Mouse (Mus musculus) liver, embryonic 12.5 days (tissue): Measurements from ENCODE around the gene Olfr547. TPM values are rescaled to one million over a fixed set of nuclear protein-coding genes. Genes with fewer than 3 reads are reported as not detected.

ENCODE experiments used
- ATAC-seq: fragments of 200-750 bp; cut with Nextera tagmentation; 2 replicates; pipeline ENCODE4 v1.8.0; 2017; ENCODE audit warnings: moderate number of reproducible peaks, mild to moderate bottlenecking, moderate library complexity
- H3K27ac ChIP-seq: fragments of 300-500 bp; sonication (generic); 2 replicates; pipeline ENCODE4 v1.5.1; 2016; ENCODE audit warnings: mild to moderate bottlenecking
- H3K27me3 ChIP-seq: fragments of 300-500 bp; sonication (generic); replicated peaks from 2 replicates; pipeline ENCODE4 v1.6.1; 2016; ENCODE audit warnings: mild to moderate bottlenecking, moderate library complexity
- H3K36me3 ChIP-seq: fragments of 300-500 bp; sonication (generic); 2 replicates; pipeline ENCODE4 v1.6.1; 2016; ENCODE audit warnings: mild to moderate bottlenecking, moderate library complexity
- H3K4me1 ChIP-seq: fragments of 300-500 bp; sonication (generic); 2 replicates; pipeline ENCODE4 v1.6.1; 2016
- H3K4me2 ChIP-seq: fragments of 300-500 bp; sonication (generic); 2 replicates; pipeline ENCODE4 v1.6.1; 2016; ENCODE audit warnings: mild to moderate bottlenecking, moderate library complexity
- H3K4me3 ChIP-seq: fragments of 300-500 bp; sonication (generic); 2 replicates; pipeline ENCODE4 v1.5.1; 2016; ENCODE audit warnings: mild to moderate bottlenecking, moderate library complexity
- H3K9ac ChIP-seq: fragments of 300-500 bp; sonication (generic); 2 replicates; pipeline ENCODE4 v1.6.1; 2016; ENCODE audit warnings: mild to moderate bottlenecking, moderate library complexity
- H3K9me3 ChIP-seq: fragments of 300-500 bp; sonication (generic); replicated peaks from 2 replicates; pipeline ENCODE4 v1.6.1; 2016; ENCODE audit warnings: mild to moderate bottlenecking, moderate library complexity
- WGBS: fragments of 180-500 bp; shearing (Covaris S2); methylation state at CpG from one replicate; pipeline ENCODE4 v1.1.7; 2016; ENCODE audit not compliant: insufficient replicate concordance; 5-methylcytosine and 5-hydroxymethylcytosine counted together
- polyA plus RNA-seq: library from polyadenylated mRNA; unstranded; fragments of >200 nt; fragmentation: Nextera tagmentation; extraction: Ambion mirVana; gene quantifications from 2 replicates; pipeline ENCODE4 v1.2.1, GENCODE M21; 2016

Gene Olfr547
- polyA plus RNA-seq, 1 experiment from 2014 or later: not detected

GRCm38 (mm10) chr7:102571142-102571541 is 36.6 kb downstream of the Olfr547 start, which contains the start of gene Olfr550:
Gene Olfr550, plus strand, starts transcription at chr7:102571442.
- no peak within 1 kb of the TSS for H3K27ac ChIP-seq
- H3K9me3 ChIP-seq: no peaks in the 10 kb centered on the region
- no peaks in the 10 kb centered on the region for H3K27me3 ChIP-seq
- H3K4me1 ChIP-seq: no peaks in the 10 kb centered on the region
- 82% methylated on average over 8 of the region's 8 CpGs for WGBS
- H3K4me2 ChIP-seq: no peak within 1 kb of the TSS
- no peak within 1 kb of the TSS for H3K4me3 ChIP-seq
- H3K36me3 ChIP-seq: no peaks in the 10 kb centered on the region
- no peak within 1 kb of the TSS for H3K9ac ChIP-seq
- ATAC-seq: no peak

GRCm38 (mm10) chr7:102573174-102573830 is 38.8 kb downstream of the Olfr547 start:
- no peaks in the 10 kb centered on the region for H3K4me1 ChIP-seq
- H3K36me3 ChIP-seq: no peaks in the 10 kb centered on the region
- no peaks in the 10 kb centered on the region for H3K9me3 ChIP-seq
- WGBS: 75% methylated on average over 3 of the region's 3 CpGs
- ATAC-seq: no peak
- no peaks in the 10 kb centered on the region for H3K27me3 ChIP-seq
- H3K4me2 ChIP-seq: no peak overlapping the region
- no peak overlapping the region for H3K9ac ChIP-seq
- no peak overlapping the region for H3K27ac ChIP-seq
- no peak overlapping the region for H3K4me3 ChIP-seq

- no peak for ATAC-seq
These were observed 41.4 kb downstream of the Olfr547 start for GRCm38 (mm10) chr7:102575998-102576397.

More at GRCm38 (mm10) chr7:102575998-102576397, 41.4 kb downstream of the Olfr547 start:
- Histone ChIP-seq H3K27me3 (no peaks in the 10 kb centered on the region), H3K9me3 (no peaks in the 10 kb centered on the region), H3K4me3 (no peak overlapping the region), H3K4me1 (no peaks in the 10 kb centered on the region), H3K9ac (no peak overlapping the region), H3K4me2 (no peak overlapping the region), H3K27ac (no peak overlapping the region), H3K36me3 (no peaks in the 10 kb centered on the region)
- WGBS: 21% methylated on average over 6 of the region's 6 CpGs

Other genes starting within 250 kb of the Olfr547 start
- gene Rrm1, start 93.1 kb upstream of the Olfr547 start, polyA plus RNA-seq: 254 and 266 TPM in 2 replicates
- gene Olfr543, start 53.1 kb upstream of the Olfr547 start, polyA plus RNA-seq: 0.33 and 0.41 TPM in 2 replicates
- 0.04 and 0.19 TPM in 2 replicates for gene Olfr544, start 46.4 kb upstream of the Olfr547 start, polyA plus RNA-seq
- not detected in 2 replicates for gene Olfr545, start 35.2 kb upstream of the Olfr547 start, polyA plus RNA-seq
- gene Olfr548-ps1, start 6.1 kb downstream of the Olfr547 start, polyA plus RNA-seq: not detected in 2 replicates
- gene Olfr549, start 15.1 kb downstream of the Olfr547 start, polyA plus RNA-seq: not detected in 2 replicates
- 0.49 and 0.62 TPM in 2 replicates for gene Trim21, start 30.7 kb downstream of the Olfr547 start, polyA plus RNA-seq
- gene Olfr550, start 36.7 kb downstream of the Olfr547 start, polyA plus RNA-seq: not detected in 2 replicates
- not detected in 2 replicates for gene Olfr551, start 57.1 kb downstream of the Olfr547 start, polyA plus RNA-seq
- gene Olfr552, start 63.0 kb downstream of the Olfr547 start, polyA plus RNA-seq: not detected in 2 replicates
- gene Olfr553, start 83.5 kb downstream of the Olfr547 start, polyA plus RNA-seq: not detected in 2 replicates
- not detected in 2 replicates for gene Olfr554, start 103.7 kb downstream of the Olfr547 start, polyA plus RNA-seq
- not detected in 2 replicates for gene Olfr555, start 124.1 kb downstream of the Olfr547 start, polyA plus RNA-seq
- gene Olfr556, start 130.2 kb downstream of the Olfr547 start, polyA plus RNA-seq: not detected in 2 replicates
- 2.2 and 2.7 TPM in 2 replicates for gene Trim68, start 152.6 kb downstream of the Olfr547 start, polyA plus RNA-seq
- not detected in 2 replicates for gene Olfr557, start 161.2 kb downstream of the Olfr547 start, polyA plus RNA-seq
- not detected in 2 replicates for gene Olfr558, start 167.5 kb downstream of the Olfr547 start, polyA plus RNA-seq
- gene Olfr33, start 184.3 kb downstream of the Olfr547 start, polyA plus RNA-seq: not detected in 2 replicates
- gene Olfr559, start 192.7 kb downstream of the Olfr547 start, polyA plus RNA-seq: not detected in 2 replicates
- gene Olfr560, start 224.6 kb downstream of the Olfr547 start, polyA plus RNA-seq: not detected in 2 replicates
- not detected in 2 replicates for gene Olfr78, start 224.7 kb downstream of the Olfr547 start, polyA plus RNA-seq
- gene Olfr561, start 236.5 kb downstream of the Olfr547 start, polyA plus RNA-seq: not detected in 2 replicates